Mouse (Mus musculus): ENCODE data around the gene Utf1.

Utf1 gene
- long read RNA-seq, experiment 1: 0 reads
- long read RNA-seq, experiment 2: 0 reads

- intact Hi-C loops (cut with DNase I): no loop called here
These were observed at the start of gene Utf1 for GRCm38 (mm10) chr7:139943674-139944281. TSS of gene Utf1 (plus strand) at chr7:139943789.

- intact Hi-C loops (cut with DNase I): no loop called here
These were observed 48.7 kb upstream of the Utf1 start, which contains the start of gene Kndc1 for GRCm38 (mm10) chr7:139894655-139895557. TSS of gene Kndc1 (plus strand) at chr7:139894696.

DNA sequence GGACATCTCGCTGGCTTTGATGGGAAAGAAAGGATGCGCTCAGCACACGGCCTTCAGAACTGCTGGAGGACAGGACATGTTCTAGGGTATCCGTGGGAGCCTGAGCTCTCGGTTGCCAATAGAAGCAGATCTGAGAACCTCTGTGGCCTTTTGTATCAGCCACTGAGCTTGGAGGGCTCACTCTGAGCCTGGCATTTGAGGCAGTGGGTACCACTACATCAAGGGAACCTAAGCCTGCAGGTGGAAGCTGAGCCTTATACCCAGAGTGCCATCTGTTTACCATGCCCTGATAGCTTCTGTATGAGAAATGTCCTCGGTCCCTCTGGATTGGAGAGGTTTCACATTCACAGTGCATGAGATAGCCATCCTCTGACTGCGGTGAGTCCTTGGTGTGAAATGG lies 47.3 kb upstream of the Utf1 start:
- intact Hi-C loops (cut with DNase I): no loop called here

DNA sequence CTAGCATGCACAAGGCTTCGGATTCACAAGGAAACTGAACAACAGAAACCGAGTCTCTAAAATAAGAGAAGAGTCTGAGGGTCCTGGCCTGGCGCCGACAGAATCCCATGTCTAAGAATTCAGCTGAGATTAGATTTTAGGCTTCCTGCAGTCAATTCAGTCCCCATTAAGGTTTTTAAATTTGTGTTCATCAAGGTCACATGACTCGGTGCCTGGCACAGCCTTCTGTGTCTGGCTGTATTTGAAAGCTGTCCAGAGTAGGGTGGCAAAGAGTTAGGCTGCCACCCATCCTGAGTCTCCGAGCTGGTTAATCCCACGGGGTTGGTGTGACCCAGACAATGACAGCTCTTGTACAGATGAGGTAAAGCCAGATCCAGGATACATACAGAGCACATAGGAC lies 46.8 kb upstream of the Utf1 start:
- intact Hi-C loops (cut with DNase I): no loop called here

- intact Hi-C loops (cut with DNase I): no loop called here
These were observed 45.0 kb upstream of the Utf1 start for GRCm38 (mm10) chr7:139898606-139899005.

GRCm38 (mm10) chr7:139899505-139899904 lies 44.1 kb upstream of the Utf1 start:
- intact Hi-C loops (cut with DNase I): no loop called here

GRCm38 (mm10) chr7:139900456-139900855 lies 43.1 kb upstream of the Utf1 start:
- intact Hi-C loops (cut with DNase I): no loop called here

- intact Hi-C loops (cut with DNase I): no loop called here
These were observed 42.7 kb upstream of the Utf1 start for GRCm38 (mm10) chr7:139900896-139901295.

DNA sequence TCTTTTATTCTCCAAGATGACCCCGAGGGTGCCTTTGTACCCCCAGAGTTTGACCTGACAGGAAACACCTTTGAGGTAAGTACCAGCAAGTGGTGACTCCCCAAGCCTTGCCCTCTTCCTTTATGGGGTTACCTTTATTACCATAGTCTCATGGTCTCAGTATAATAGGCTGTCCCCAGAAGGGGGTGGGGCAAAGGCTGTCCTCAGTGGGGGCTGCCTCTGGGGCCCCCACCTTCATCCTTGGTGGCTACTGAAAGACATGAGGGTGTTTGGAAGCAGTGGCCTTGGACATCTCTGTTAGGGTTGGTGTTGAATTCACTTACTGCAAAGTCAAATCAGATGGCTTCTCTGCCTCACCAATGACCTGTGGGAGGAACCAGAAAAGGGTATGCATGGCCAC lies 41.6 kb upstream of the Utf1 start:
- intact Hi-C loops (cut with DNase I): no loop called here

DNA sequence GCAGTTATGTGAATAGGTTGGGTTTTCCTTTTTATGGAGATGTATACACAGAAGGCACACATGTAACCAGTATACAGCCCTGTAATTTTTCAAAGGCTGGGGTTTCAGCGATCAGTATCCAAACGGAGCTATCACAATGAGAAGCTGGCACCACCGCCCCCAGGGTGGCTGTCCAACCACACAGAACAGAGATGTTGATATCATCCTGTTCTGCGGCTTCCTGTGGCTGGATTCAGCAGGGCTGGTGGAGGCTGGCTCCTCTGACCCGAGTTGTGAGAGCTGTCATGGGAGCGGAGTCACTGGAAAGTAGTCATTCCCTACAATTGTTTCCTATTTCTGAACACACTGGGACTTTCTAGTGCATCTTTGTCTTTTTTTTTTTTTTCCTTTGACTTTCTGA lies 38.3 kb upstream of the Utf1 start:
- intact Hi-C loops (cut with DNase I): loop anchor here (5.0 kb wide), 2 partner anchors 87 to 157 kb away; partner anchors contain the start of gene Adam8

- intact Hi-C loops (cut with DNase I): loop anchor here (5.0 kb wide), 2 partner anchors 87 to 157 kb away; partner anchors contain the start of gene Adam8
These were observed 37.9 kb upstream of the Utf1 start for GRCm38 (mm10) chr7:139905661-139906060.

GRCm38 (mm10) chr7:139908176-139908575 lies 35.4 kb upstream of the Utf1 start:
- intact Hi-C loops (cut with DNase I): loop anchor here (5.0 kb wide), 2 partner anchors 84 to 154 kb away; partner anchors contain the start of gene Adam8

GRCm38 (mm10) chr7:139909469-139909868 lies 34.1 kb upstream of the Utf1 start:
- intact Hi-C loops (cut with DNase I): loop anchor here (5.0 kb wide), 2 partner anchors 83 to 153 kb away; partner anchors contain the start of gene Adam8

- intact Hi-C loops (cut with DNase I): no loop called here
These were observed 33.3 kb upstream of the Utf1 start for GRCm38 (mm10) chr7:139910204-139910835.

DNA sequence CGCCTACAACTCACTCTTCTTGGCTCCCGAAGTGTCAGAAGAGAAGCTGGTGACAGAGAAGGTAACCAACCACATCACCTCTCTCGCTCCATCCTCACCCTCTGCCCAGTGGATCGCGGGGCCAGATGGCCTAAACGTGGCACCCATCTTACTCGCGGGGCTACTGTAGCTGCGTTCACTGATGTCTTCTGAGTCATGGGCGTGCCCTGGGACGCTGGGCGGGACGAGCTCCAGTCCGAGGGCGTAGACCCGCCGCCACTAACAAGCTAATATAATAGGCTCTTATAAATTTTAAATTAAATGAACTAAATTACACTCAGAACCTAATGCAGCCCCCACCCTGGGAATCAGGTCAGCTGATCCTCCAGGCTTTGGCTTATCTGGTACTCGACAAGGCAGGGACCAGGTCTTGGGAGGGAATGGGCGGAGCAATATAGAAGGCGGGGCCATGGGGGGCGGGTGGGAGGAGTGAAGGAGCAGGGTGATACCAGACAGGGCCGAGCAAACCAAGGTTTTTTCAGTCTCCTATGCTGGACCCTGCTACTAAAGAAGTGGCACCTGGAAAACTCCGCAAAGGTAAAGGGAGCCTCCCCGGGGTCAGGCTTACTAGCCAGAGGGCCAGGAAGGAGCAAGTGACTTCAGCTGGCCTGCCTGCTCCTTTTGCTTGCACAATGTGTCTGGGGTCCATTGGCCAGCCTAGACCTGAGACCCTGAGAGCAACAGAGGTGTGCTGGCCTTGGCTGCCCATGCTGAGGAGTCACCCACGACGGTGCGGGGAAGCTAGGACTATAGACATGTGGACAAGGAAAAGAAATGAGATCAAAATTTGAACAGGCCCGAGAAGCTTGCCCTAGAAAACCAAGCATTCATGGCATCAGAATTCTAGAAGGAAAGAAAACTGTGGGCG lies 29.2 kb upstream of the Utf1 start:
- intact Hi-C loops (cut with DNase I): no loop called here

- intact Hi-C loops (cut with DNase I): no loop called here
These were observed 27.8 kb upstream of the Utf1 start for GRCm38 (mm10) chr7:139915646-139916257.

GRCm38 (mm10) chr7:139916345-139916744 lies 27.2 kb upstream of the Utf1 start:
- intact Hi-C loops (cut with DNase I): no loop called here

DNA sequence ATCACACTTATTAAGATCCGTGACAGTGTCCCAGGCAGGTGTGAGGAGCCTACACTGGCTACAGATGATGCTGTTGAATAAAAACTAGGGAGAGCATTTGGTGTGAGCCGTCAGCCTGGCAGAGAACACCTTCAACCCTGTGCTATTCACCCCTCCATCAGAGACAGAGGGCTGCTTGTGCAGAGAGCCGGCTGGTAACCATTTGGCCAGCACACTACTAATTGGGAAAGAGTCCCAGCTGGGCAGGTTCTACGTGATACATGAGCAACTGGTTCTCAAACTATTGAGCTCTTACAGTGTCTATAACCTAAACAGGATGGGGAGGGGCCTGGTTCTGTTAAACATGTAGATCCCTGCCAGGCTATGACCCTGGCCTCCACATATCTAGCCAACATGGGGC lies 25.3 kb upstream of the Utf1 start:
- intact Hi-C loops (cut with DNase I): no loop called here

DNA sequence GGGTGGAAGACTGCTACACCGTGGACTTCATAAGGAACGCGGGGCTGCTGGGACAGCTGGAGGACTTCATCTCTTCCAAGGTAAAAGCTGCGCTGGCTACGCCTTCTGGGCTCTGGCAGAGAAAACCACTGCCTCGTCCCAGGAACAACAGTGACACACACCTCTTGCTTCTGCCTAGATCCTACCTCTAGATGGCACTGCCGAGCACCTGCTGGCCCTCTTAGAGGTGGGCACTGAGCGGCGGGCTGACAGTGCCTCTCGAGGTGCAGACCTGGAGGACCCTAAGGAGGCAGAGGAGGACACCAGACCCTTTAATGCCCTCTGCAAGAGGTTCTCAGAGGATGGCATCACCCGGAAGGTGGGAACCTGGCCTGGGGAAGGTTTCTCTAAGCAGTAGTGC lies 12.9 kb upstream of the Utf1 start:
- intact Hi-C loops (cut with DNase I): no loop called here

DNA sequence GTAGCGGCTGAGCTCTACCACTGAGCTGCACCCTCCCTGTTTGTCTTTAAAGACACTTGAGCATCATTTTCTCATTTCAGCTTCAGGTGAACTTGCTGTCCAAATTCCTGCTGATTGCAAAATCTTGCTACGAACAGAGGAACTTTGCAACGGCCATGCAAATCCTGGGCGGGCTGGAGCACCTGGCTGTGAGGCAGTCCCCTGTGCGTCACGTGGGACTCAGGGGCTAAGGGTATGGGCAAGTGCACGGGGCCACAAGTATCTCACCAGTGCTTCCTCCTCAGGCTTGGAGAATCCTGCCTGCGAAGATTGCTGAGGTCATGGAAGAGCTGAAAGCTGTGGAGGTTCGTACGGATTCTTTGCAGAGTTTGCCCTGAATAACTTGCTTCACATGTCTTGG lies 6.9 kb upstream of the Utf1 start:
- intact Hi-C loops (cut with DNase I): no loop called here
